Mouse (Mus musculus) myocyte (in vitro differentiated cells): Measurements from ENCODE around the gene Rbmx. TPM values are rescaled to one million over a fixed set of nuclear protein-coding genes. Genes with fewer than 3 reads are reported as not detected.

Source experiments
- H3K27me3 ChIP-seq: one replicate; pipeline ENCODE4 v1.6.1; 2011; ENCODE audit not compliant: control insufficient read depth, insufficient read depth, insufficient read length
- H3K36me3 ChIP-seq: one replicate; pipeline ENCODE4 v1.6.1; 2011; ENCODE audit not compliant: control insufficient read depth, insufficient read depth
- H3K4me2 ChIP-seq: one replicate; pipeline ENCODE4 v1.6.1; 2011; ENCODE audit warnings: low read depth, control low read depth
- H3K4me3 ChIP-seq: one replicate; pipeline ENCODE4 v1.5.1; 2011; ENCODE audit warnings: mild to moderate bottlenecking, control low read depth, moderate library complexity
- H3K79me2 ChIP-seq: one replicate; pipeline ENCODE4 v1.6.1; 2011; ENCODE audit not compliant: control insufficient read depth, insufficient read depth
- H3ac ChIP-seq: one replicate; pipeline ENCODE4 v1.6.1; 2011; ENCODE audit not compliant: control insufficient read depth, insufficient read length
- CEBPB ChIP-seq: IDR thresholded peaks from 2 replicates; pipeline ENCODE4 v1.6.1; 2011; ENCODE audit warnings: mild to moderate bottlenecking, moderate library complexity; ENCODE audit not compliant: poor library complexity, insufficient read depth, severe bottlenecking
- E2F4 ChIP-seq: IDR thresholded peaks from one replicate; pipeline ENCODE4 v1.6.1; 2011; ENCODE audit warnings: mild to moderate bottlenecking, control low read depth, moderate library complexity; ENCODE audit not compliant: insufficient read depth
- MAX ChIP-seq: IDR thresholded peaks from one replicate; pipeline ENCODE4 v1.6.1; 2011; ENCODE audit warnings: low read depth, mild to moderate bottlenecking, control low read depth
- MYOD1 ChIP-seq, 3 experiments: IDR thresholded peaks; one replicate each; pipeline ENCODE4 v1.6.1; 2011; ENCODE audit warnings: control low read depth in 2 of 3, low read depth in 2 of 3, mild to moderate bottlenecking in 2 of 3, moderate library complexity in 1 of 3; ENCODE audit not compliant: insufficient read length in 2 of 3, control insufficient read depth in 1 of 3
- MYOG ChIP-seq, 3 experiments: IDR thresholded peaks; one replicate each; pipeline ENCODE4 v1.6.1; 2011; ENCODE audit warnings: control low read depth in 2 of 3, low read depth in 2 of 3, mild to moderate bottlenecking in 2 of 3; ENCODE audit not compliant: insufficient read length in 2 of 3, control insufficient read depth in 1 of 3, insufficient read depth in 1 of 3
- POLR2A ChIP-seq: IDR thresholded peaks from one replicate; pipeline ENCODE4 v1.6.1; 2011; ENCODE audit warnings: low read depth, mild to moderate bottlenecking, control low read depth, moderate library complexity; ENCODE audit not compliant: insufficient read length
- POLR2AphosphoS2 ChIP-seq: IDR thresholded peaks from one replicate; pipeline ENCODE4 v1.6.1; 2011; ENCODE audit warnings: low read depth, control low read depth; ENCODE audit not compliant: insufficient read length
- REST ChIP-seq: IDR thresholded peaks from one replicate; pipeline ENCODE4 v1.6.1; 2011; ENCODE audit warnings: mild to moderate bottlenecking, control low read depth, moderate library complexity; ENCODE audit not compliant: insufficient read depth, insufficient read length
- SRF ChIP-seq: IDR thresholded peaks from one replicate; pipeline ENCODE4 v1.6.1; 2011; ENCODE audit warnings: low read depth; ENCODE audit not compliant: control insufficient read depth, insufficient read length
- TCF12 ChIP-seq: IDR thresholded peaks from one replicate; pipeline ENCODE4 v1.6.1; 2011; ENCODE audit warnings: mild to moderate bottlenecking, control low read depth; ENCODE audit not compliant: poor library complexity, insufficient read depth, severe bottlenecking
- TCF3 ChIP-seq: IDR thresholded peaks from one replicate; pipeline ENCODE4 v1.6.1; 2011; ENCODE audit warnings: low read depth, control low read depth; ENCODE audit not compliant: insufficient read length
- USF1 ChIP-seq: IDR thresholded peaks from one replicate; pipeline ENCODE4 v1.6.1; 2011; ENCODE audit warnings: low read depth, mild to moderate bottlenecking, control low read depth, moderate library complexity
- polyA plus RNA-seq: library from polyadenylated mRNA; unstranded; fragments of >200 nt; fragmentation: generic; extraction: Trizol; gene quantifications from one replicate; pipeline ENCODE4 v1.2.1, GENCODE M21; 2012; ENCODE audit warnings: missing spikeins

Gene Rbmx
- polyA plus RNA-seq: 14.2 TPM

GRCm38 (mm10) chrX:57392367-57393246 is at the start of gene Rbmx:
Gene Rbmx, minus strand, starts transcription at chrX:57393036.
- peaks cover 22% of the 10 kb centered on the region for H3K79me2 ChIP-seq
- H3K4me3 ChIP-seq: peak within 1 kb of the TSS; percentile 85
- TF ChIP-seq POLR2AphosphoS2 (peak; percentile 84), POLR2A (peak; percentile 72), USF1 (no peak)
- peaks cover 3% of the 10 kb centered on the region for H3K36me3 ChIP-seq
- H3K4me2 ChIP-seq: peak within 1 kb of the TSS; percentile 70
- no peak within 1 kb of the TSS for H3ac ChIP-seq
- H3K27me3 ChIP-seq: no peaks in the 10 kb centered on the region

- Histone ChIP-seq H3ac (no peak overlapping the region), H3K36me3 (no peaks in the 10 kb centered on the region), H3K27me3 (no peaks in the 10 kb centered on the region), H3K4me2 (no peak overlapping the region), H3K79me2 (no peaks in the 10 kb centered on the region), H3K4me3 (no peak overlapping the region)
- TF ChIP-seq CEBPB (no peak), MYOD1 (IDR thresholded peaks at IDR 0.05; ENCODE audit: control insufficient read depth in 1 of 3, insufficient read length in 2 of 3, low read depth in 2 of 3) (no peak), POLR2A (no peak), MAX (no peak), TCF3 (no peak), E2F4 (no peak), SRF (no peak), TCF12 (no peak)
Observed at GRCm38 (mm10) chrX:57433897-57434296, 41.1 kb upstream of the Rbmx start.

GRCm38 (mm10) chrX:57431610-57432009 is 38.8 kb upstream of the Rbmx start:
- Histone ChIP-seq H3K36me3 (no peaks in the 10 kb centered on the region), H3K4me3 (no peak overlapping the region), H3K79me2 (no peaks in the 10 kb centered on the region), H3K4me2 (no peak overlapping the region), H3ac (no peak overlapping the region), H3K27me3 (no peaks in the 10 kb centered on the region)
- no peak for TF ChIP-seq MYOD1 (IDR thresholded peaks at IDR 0.05; ENCODE audit: control insufficient read depth in 1 of 3, insufficient read length in 2 of 3, low read depth in 2 of 3)
- TF ChIP-seq REST: no peak
- no peak for TF ChIP-seq MYOG (IDR thresholded peaks at IDR 0.05; ENCODE audit: control insufficient read depth in 1 of 3, insufficient read depth in 1 of 3, insufficient read length in 2 of 3, low read depth in 2 of 3)
- no peak for TF ChIP-seq SRF
- no peak for TF ChIP-seq TCF12
- TF ChIP-seq MAX: no peak

- H3K36me3 ChIP-seq: no peaks in the 10 kb centered on the region
- no peak within 1 kb of the TSS for H3K4me3 ChIP-seq
- no peaks in the 10 kb centered on the region for H3K79me2 ChIP-seq
- no peaks in the 10 kb centered on the region for H3K27me3 ChIP-seq
- H3ac ChIP-seq: no peak within 1 kb of the TSS
- H3K4me2 ChIP-seq: no peak within 1 kb of the TSS
- TF ChIP-seq MYOG (IDR thresholded peaks at IDR 0.05; ENCODE audit: control insufficient read depth in 1 of 3, insufficient read depth in 1 of 3, insufficient read length in 2 of 3, low read depth in 2 of 3): no peak
- no peak for TF ChIP-seq TCF12
- TF ChIP-seq MAX: no peak
- no peak for TF ChIP-seq POLR2A
- no peak for TF ChIP-seq MYOD1 (IDR thresholded peaks at IDR 0.05; ENCODE audit: control insufficient read depth in 1 of 3, insufficient read length in 2 of 3, low read depth in 2 of 3)
- TF ChIP-seq CEBPB: no peak
- no peak for TF ChIP-seq TCF3
- TF ChIP-seq E2F4: no peak
- no peak for TF ChIP-seq SRF
- no peak for TF ChIP-seq POLR2AphosphoS2
- no peak for TF ChIP-seq REST
- no peak for TF ChIP-seq USF1
Observed at GRCm38 (mm10) chrX:57408769-57409168, 15.9 kb upstream of the Rbmx start, which contains the start of gene Gm364. Gene Gm364, plus strand, starts transcription at chrX:57409154.

GRCm38 (mm10) chrX:57403651-57404050 is 10.8 kb upstream of the Rbmx start:
- H3K4me2 ChIP-seq: no peak overlapping the region
- TF ChIP-seq E2F4 (no peak), CEBPB (no peak), POLR2A (no peak), MYOD1 (IDR thresholded peaks at IDR 0.05; ENCODE audit: control insufficient read depth in 1 of 3, insufficient read length in 2 of 3, low read depth in 2 of 3) (no peak), MAX (no peak), MYOG (IDR thresholded peaks at IDR 0.05; ENCODE audit: control insufficient read depth in 1 of 3, insufficient read depth in 1 of 3, insufficient read length in 2 of 3, low read depth in 2 of 3) (no peak), POLR2AphosphoS2 (no peak), TCF3 (no peak), SRF (no peak), TCF12 (no peak), REST (no peak), USF1 (no peak)
- H3K79me2 ChIP-seq: no peaks in the 10 kb centered on the region
- H3ac ChIP-seq: no peak overlapping the region
- no peaks in the 10 kb centered on the region for H3K27me3 ChIP-seq
- H3K36me3 ChIP-seq: no peaks in the 10 kb centered on the region
- H3K4me3 ChIP-seq: no peak overlapping the region
